Mouse (Mus musculus) cortical plate, adult 2 months (tissue): ENCODE measurements around the gene Gprc5a.

Experiments used
- CTCF ChIP-seq: fragments of 200-500 bp; IDR thresholded peaks from 2 replicates; pipeline ENCODE4 v1.5.1; 2011; ENCODE audit warnings: mild to moderate bottlenecking, control low read depth, low read length; ENCODE audit not compliant: insufficient read depth; ENCODE audit errors: extremely low read depth
- POLR2A ChIP-seq: fragments of 200-500 bp; IDR thresholded peaks from 2 replicates; pipeline ENCODE4 v1.6.1; 2011; ENCODE audit warnings: mild to moderate bottlenecking, low read length, control low read depth; ENCODE audit not compliant: insufficient read depth; ENCODE audit errors: extremely low read depth

GRCm38 (mm10) chr6:135089786-135090185 lies 24.3 kb downstream of the Gprc5a start:
- peak; percentile 39 for TF ChIP-seq CTCF
- TF ChIP-seq POLR2A = no peak
